Mouse (Mus musculus) adrenal gland, adult (tissue): ENCODE measurements around the gene Gm1123.

Source experiments
- DNase-seq, 2 experiments: peaks; one replicate each; pipeline ENCODE4 v3.0.0; 2022 to 2023; ENCODE audit warnings: low spot score in 1 of 2; ENCODE audit not compliant: inconsistent age in 2 of 2

The Gm1123 gene

DNA sequence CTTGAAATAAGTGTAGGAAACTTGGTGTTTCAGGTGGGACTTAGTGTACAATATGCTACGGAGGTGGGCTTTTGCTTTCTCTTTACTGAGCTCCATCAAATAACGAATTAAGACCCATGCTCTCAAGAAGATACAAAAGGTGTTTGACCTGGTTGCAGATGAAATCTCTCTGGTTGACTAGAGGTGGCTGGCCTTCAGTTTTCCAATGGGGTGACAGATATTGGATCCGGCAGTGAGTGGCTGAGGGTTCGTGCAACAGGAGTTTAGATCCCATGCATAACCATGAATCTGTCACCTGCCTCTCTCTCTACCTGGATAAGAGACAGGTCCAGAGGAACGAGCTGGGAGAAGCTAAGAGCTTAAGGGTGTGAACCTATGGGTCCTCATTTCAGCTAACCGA lies 76.9 kb downstream of the Gm1123 start:
- no peak for DNase-seq

DNA sequence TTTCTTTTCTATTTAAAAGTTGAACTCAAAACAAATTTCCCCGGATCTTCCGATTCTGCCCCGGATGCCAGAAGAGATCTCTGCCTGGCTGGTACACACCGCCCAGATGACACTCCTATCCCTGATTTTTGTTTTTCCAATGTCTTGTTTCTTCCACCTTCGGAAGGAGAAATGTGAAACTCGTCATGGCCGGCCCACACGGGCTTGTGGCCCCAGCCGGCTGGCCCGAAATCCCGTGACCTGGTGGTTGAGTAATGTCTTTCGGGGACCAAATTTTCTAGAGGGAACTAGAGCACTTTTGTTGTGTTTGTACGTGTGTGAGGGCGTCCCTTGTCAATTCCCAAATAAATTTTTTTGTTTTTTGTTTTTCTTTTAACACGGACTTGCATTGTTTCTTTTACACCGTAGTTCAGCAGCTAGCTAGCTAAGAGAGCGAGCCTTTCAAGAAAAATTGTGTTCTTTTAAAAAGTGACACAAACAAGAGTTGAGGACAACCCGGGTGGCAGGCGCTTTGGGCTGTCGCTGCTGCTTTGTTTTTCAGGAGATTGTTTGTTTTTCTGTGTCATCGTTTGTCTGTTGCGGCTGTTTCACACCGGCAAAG lies 77.7 kb downstream of the Gm1123 start:
- peak in 1 of 2 experiments; percentile 63 for DNase-seq
